Mouse (Mus musculus) neural tube, embryonic 11.5 days (tissue): ENCODE measurements around the gene Impdh2. TPM values are rescaled to one million over a fixed set of nuclear protein-coding genes. Genes with fewer than 3 reads are reported as not detected.

Source experiments
- ATAC-seq: fragments of 200-750 bp; cut with Nextera tagmentation; 2 replicates; pipeline ENCODE4 v1.8.0; 2017; ENCODE audit warnings: moderate number of reproducible peaks, mild to moderate bottlenecking, moderate TSS enrichment, moderate library complexity; ENCODE audit not compliant: insufficient read depth, low FRiP score, low TSS enrichment
- DNase-seq: peaks from one replicate; pipeline ENCODE4 v3.0.0-alpha.2; 2015; ENCODE audit warnings: low spot score
- H3K27ac ChIP-seq: fragments of 300-500 bp; sonication (generic); 2 replicates; pipeline ENCODE4 v1.5.1; 2014; ENCODE audit warnings: low read depth, mild to moderate bottlenecking, low read length
- H3K27me3 ChIP-seq: fragments of 300-500 bp; sonication (generic); 2 replicates; pipeline ENCODE4 v1.6.1; 2014; ENCODE audit warnings: mild to moderate bottlenecking, low read length, mixed read lengths; ENCODE audit not compliant: control insufficient read depth, insufficient read depth
- H3K36me3 ChIP-seq: fragments of 300-500 bp; sonication (generic); 2 replicates; pipeline ENCODE4 v1.6.1; 2014; ENCODE audit warnings: mild to moderate bottlenecking, low read length, moderate library complexity, mixed read lengths; ENCODE audit not compliant: control insufficient read depth, insufficient read depth
- H3K4me1 ChIP-seq: fragments of 300-500 bp; sonication (generic); 2 replicates; pipeline ENCODE4 v1.6.1; 2014; ENCODE audit warnings: low read length, mixed read lengths; ENCODE audit not compliant: control insufficient read depth, insufficient read depth
- H3K4me2 ChIP-seq: fragments of 300-500 bp; sonication (generic); 2 replicates; pipeline ENCODE4 v1.6.1; 2014; ENCODE audit warnings: low read depth, mild to moderate bottlenecking, moderate library complexity
- H3K4me3 ChIP-seq: fragments of 300-500 bp; sonication (generic); 2 replicates; pipeline ENCODE4 v1.5.1; 2014; ENCODE audit warnings: low read depth, low read length
- H3K9ac ChIP-seq: fragments of 300-500 bp; sonication (generic); 2 replicates; pipeline ENCODE4 v1.6.1; 2014; ENCODE audit warnings: mild to moderate bottlenecking, low read length
- H3K9me3 ChIP-seq: fragments of 300-500 bp; sonication (generic); 2 replicates; pipeline ENCODE4 v1.6.1; 2016; ENCODE audit warnings: low read length; ENCODE audit not compliant: control insufficient read depth
- WGBS: fragments of 180-500 bp; shearing (Covaris S2); extraction: QIAGEN DNeasy Blood & Tissue Kit; methylation state at CpG from one replicate; pipeline ENCODE4 v1.1.7; 2014; 5-methylcytosine and 5-hydroxymethylcytosine counted together
- polyA plus RNA-seq: library from polyadenylated mRNA; unstranded; fragments of >200 nt; fragmentation: Nextera tagmentation; extraction: Ambion mirVana; gene quantifications from 2 replicates; pipeline ENCODE4 v1.2.1, GENCODE M21; 2014

Gene Impdh2
- polyA plus RNA-seq, 1 experiment from 2014 or later = 179 TPM

- H3K36me3 ChIP-seq = peaks cover 30% of the 10 kb centered on the region
- no peaks in the 10 kb centered on the region for H3K9me3 ChIP-seq
- 96% methylated on average over 1 of the region's 1 CpGs for WGBS
- H3K4me1 ChIP-seq = no peaks in the 10 kb centered on the region
- H3K4me3 ChIP-seq = no peak overlapping the region
- H3K27me3 ChIP-seq = no peaks in the 10 kb centered on the region
- no peak overlapping the region for H3K9ac ChIP-seq
- H3K27ac ChIP-seq = no peak overlapping the region
- DNase-seq = no peak
- ATAC-seq = no peak
- no peak overlapping the region for H3K4me2 ChIP-seq
Measured at GRCm38 (mm10) chr9:108531496-108531895, 28.6 kb upstream of the Impdh2 start.

- Histone ChIP-seq H3K27ac (no peak overlapping the region), H3K4me1 (no peaks in the 10 kb centered on the region), H3K4me2 (no peak overlapping the region), H3K36me3 (peaks cover 29% of the 10 kb centered on the region), H3K9me3 (no peaks in the 10 kb centered on the region), H3K27me3 (no peaks in the 10 kb centered on the region), H3K9ac (no peak overlapping the region), H3K4me3 (no peak overlapping the region)
- ATAC-seq (no peak), DNase-seq (no peak)
Measured at GRCm38 (mm10) chr9:108540846-108541245, 19.2 kb upstream of the Impdh2 start.

- ATAC-seq (no peak), DNase-seq (no peak)
- 93% methylated on average over 3 of the region's 3 CpGs for WGBS
- Histone ChIP-seq H3K27ac (no peak overlapping the region), H3K4me1 (no peaks in the 10 kb centered on the region), H3K9ac (no peak overlapping the region), H3K36me3 (peaks cover 31% of the 10 kb centered on the region), H3K4me3 (no peak overlapping the region), H3K27me3 (no peaks in the 10 kb centered on the region), H3K9me3 (no peaks in the 10 kb centered on the region), H3K4me2 (no peak overlapping the region)
Measured at GRCm38 (mm10) chr9:108545986-108546385, 14.1 kb upstream of the Impdh2 start.

- H3K36me3 ChIP-seq = peaks cover 31% of the 10 kb centered on the region
- H3K27ac ChIP-seq = no peak overlapping the region
- no peak overlapping the region for H3K4me3 ChIP-seq
- 88% methylated on average over 1 of the region's 1 CpGs for WGBS
- H3K4me2 ChIP-seq = no peak overlapping the region
- no peaks in the 10 kb centered on the region for H3K4me1 ChIP-seq
- H3K9ac ChIP-seq = no peak overlapping the region
- no peaks in the 10 kb centered on the region for H3K9me3 ChIP-seq
- DNase-seq = no peak
- no peak for ATAC-seq
- no peaks in the 10 kb centered on the region for H3K27me3 ChIP-seq
Measured at GRCm38 (mm10) chr9:108546875-108547274, 13.2 kb upstream of the Impdh2 start.

- no peaks in the 10 kb centered on the region for H3K27me3 ChIP-seq
- ATAC-seq (no peak), DNase-seq (no peak)
- 90% methylated on average over 4 of the region's 4 CpGs for WGBS
- H3K27ac ChIP-seq = no peak overlapping the region
- no peak overlapping the region for H3K4me3 ChIP-seq
- peaks cover 24% of the 10 kb centered on the region for H3K36me3 ChIP-seq
- H3K9me3 ChIP-seq = no peaks in the 10 kb centered on the region
- H3K4me2 ChIP-seq = no peak overlapping the region
- no peak overlapping the region for H3K9ac ChIP-seq
- H3K4me1 ChIP-seq = peaks cover 4% of the 10 kb centered on the region
Measured at GRCm38 (mm10) chr9:108559169-108559568, 917 bp upstream of the Impdh2 start.

- Histone ChIP-seq H3K27me3 (no peaks in the 10 kb centered on the region), H3K4me1 (peaks cover 15% of the 10 kb centered on the region), H3K27ac (no peak overlapping the region), H3K4me2 (no peak overlapping the region), H3K4me3 (no peak overlapping the region), H3K36me3 (peaks cover 10% of the 10 kb centered on the region), H3K9me3 (no peaks in the 10 kb centered on the region), H3K9ac (no peak overlapping the region)
- WGBS = 91% methylated on average over 8 of the region's 8 CpGs
- ATAC-seq (no peak), DNase-seq (no peak)
Measured at GRCm38 (mm10) chr9:108563671-108564070, 3.6 kb downstream of the Impdh2 start.

GRCm38 (mm10) chr9:108564131-108564530 lies 4.0 kb downstream of the Impdh2 start:
- peaks cover 7% of the 10 kb centered on the region for H3K36me3 ChIP-seq

GRCm38 (mm10) chr9:108565881-108566814 lies 6.1 kb downstream of the Impdh2 start:
- Histone ChIP-seq H3K4me3 (peak overlapping the region; percentile 62), H3K27ac (peak overlapping the region; percentile 63; the same call in 1 of the 2 replicates), H3K4me1 (peaks cover 28% of the 10 kb centered on the region), H3K27me3 (no peaks in the 10 kb centered on the region), H3K9me3 (no peaks in the 10 kb centered on the region), H3K36me3 (peaks cover 7% of the 10 kb centered on the region), H3K9ac (peak overlapping the region; percentile 73), H3K4me2 (peak overlapping the region; percentile 99)
- ATAC-seq (no peak), DNase-seq (no peak)
- WGBS = 13% methylated on average over 35 of the region's 35 CpGs

More at GRCm38 (mm10) chr9:108564131-108564530, 4.0 kb downstream of the Impdh2 start:
- no peaks in the 10 kb centered on the region for H3K27me3 ChIP-seq
- DNase-seq = no peak
- H3K27ac ChIP-seq = no peak overlapping the region
- no peak overlapping the region for H3K9ac ChIP-seq
- H3K4me1 ChIP-seq = peaks cover 16% of the 10 kb centered on the region
- no peaks in the 10 kb centered on the region for H3K9me3 ChIP-seq
- no peak overlapping the region for H3K4me3 ChIP-seq
- H3K4me2 ChIP-seq = no peak overlapping the region
- WGBS = 88% methylated on average over 7 of the region's 7 CpGs
- ATAC-seq = no peak
